Mouse (Mus musculus): ENCODE results near the gene Smim7. TPM values are rescaled to one million over a fixed set of nuclear protein-coding genes. Genes with fewer than 3 reads are reported as not detected.

Gene Smim7
- polyA plus RNA-seq, 1 experiment from 2014 or later, result 112 TPM

DNA sequence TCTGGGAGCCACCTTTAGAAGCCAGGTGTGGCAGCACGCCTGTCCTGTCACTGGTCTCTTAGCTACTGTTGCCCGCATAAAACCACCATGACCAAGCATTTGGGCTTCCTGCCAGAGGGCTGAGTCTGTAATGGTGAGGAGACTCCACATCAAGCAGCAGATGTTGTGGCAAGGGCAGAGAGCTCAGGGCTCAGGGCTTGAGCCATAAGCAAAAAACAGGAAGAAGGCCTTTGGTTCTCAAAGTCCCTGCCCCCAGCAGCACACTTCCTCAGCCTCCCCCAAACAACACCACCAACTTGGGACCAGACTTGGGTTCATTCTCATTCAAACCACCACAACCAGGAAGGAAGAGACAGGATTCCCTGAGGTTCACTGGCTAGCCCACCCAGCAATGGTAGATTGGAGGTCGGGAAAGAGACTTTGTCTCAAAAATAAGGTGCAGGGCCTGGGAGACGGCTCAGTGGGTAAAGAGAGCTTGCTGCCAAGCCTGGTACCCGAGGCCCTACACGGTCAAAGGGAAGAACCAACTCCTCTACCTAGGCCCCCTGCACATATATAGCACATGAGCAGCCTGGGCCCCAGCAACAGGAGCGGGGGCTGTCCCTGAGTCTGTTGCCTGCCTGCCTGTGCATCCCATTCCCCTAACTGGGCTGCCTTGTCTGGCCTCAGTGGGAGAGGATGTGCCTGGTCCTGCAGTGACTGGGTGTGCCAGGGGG, 12.3 kb upstream of the Smim7 start:
- no peak for ATAC-seq
- TF ChIP-seq CTCF (IDR thresholded peaks at IDR 0.05; ENCODE audit: low read depth), result no peak
- 77% methylated on average over 7 of the region's 7 CpGs for WGBS

GRCm38 (mm10) chr8:72579374-72579773, 8.5 kb upstream of the Smim7 start:
- H3K4me3 ChIP-seq (ENCODE audit: low read depth, low read length), result no peak overlapping the region
- H3K27me3 ChIP-seq (replicated peaks; ENCODE audit: control insufficient read depth, insufficient read depth, low read length), result no peaks in the 10 kb centered on the region
- no peak for ATAC-seq
- H3K4me1 ChIP-seq (replicated peaks; ENCODE audit: control insufficient read depth, insufficient read depth, low read length), result no peaks in the 10 kb centered on the region
- H3K9me3 ChIP-seq (ENCODE audit: control insufficient read depth), result no peaks in the 10 kb centered on the region
- no peaks in the 10 kb centered on the region for H3K36me3 ChIP-seq (ENCODE audit: control insufficient read depth, insufficient read depth)
- WGBS, result 70% methylated on average over 9 of the region's 9 CpGs
- H3K9ac ChIP-seq (ENCODE audit: low read depth, low read length), result no peak overlapping the region
- no peak overlapping the region for H3K4me2 ChIP-seq (replicated peaks; ENCODE audit: low read depth)
- peak; percentile 41 for TF ChIP-seq CTCF (IDR thresholded peaks at IDR 0.05; ENCODE audit: low read depth)
- no peak overlapping the region for H3K27ac ChIP-seq (ENCODE audit: low read depth, low read length)

More for the DNA sequence above, 12.3 kb upstream of the Smim7 start:
- H3K4me2 ChIP-seq (replicated peaks; ENCODE audit: low read depth), result no peak overlapping the region
- no peaks in the 10 kb centered on the region for H3K4me1 ChIP-seq (replicated peaks; ENCODE audit: control insufficient read depth, insufficient read depth, low read length)
- H3K4me3 ChIP-seq (ENCODE audit: low read depth, low read length), result no peak overlapping the region
- H3K27me3 ChIP-seq (replicated peaks; ENCODE audit: control insufficient read depth, insufficient read depth, low read length), result no peaks in the 10 kb centered on the region
- no peak overlapping the region for H3K9ac ChIP-seq (ENCODE audit: low read depth, low read length)
- no peak overlapping the region for H3K27ac ChIP-seq (ENCODE audit: low read depth, low read length)
- H3K36me3 ChIP-seq (ENCODE audit: control insufficient read depth, insufficient read depth), result no peaks in the 10 kb centered on the region
- no peaks in the 10 kb centered on the region for H3K9me3 ChIP-seq (ENCODE audit: control insufficient read depth)

GRCm38 (mm10) chr8:72577941-72578340, 7.1 kb upstream of the Smim7 start:
- 65% methylated on average over 1 of the region's 1 CpGs for WGBS
- ATAC-seq, result no peak

GRCm38 (mm10) chr8:72577266-72577665, 6.4 kb upstream of the Smim7 start:
- no peak overlapping the region for H3K27ac ChIP-seq (ENCODE audit: low read depth, low read length)
- 78% methylated on average over 3 of the region's 3 CpGs for WGBS
- ATAC-seq, result no peak

More at GRCm38 (mm10) chr8:72577941-72578340, 7.1 kb upstream of the Smim7 start:
- Histone ChIP-seq H3K4me2 (replicated peaks; ENCODE audit: low read depth) (no peak overlapping the region), H3K9me3 (ENCODE audit: control insufficient read depth) (no peaks in the 10 kb centered on the region), H3K9ac (ENCODE audit: low read depth, low read length) (no peak overlapping the region), H3K36me3 (ENCODE audit: control insufficient read depth, insufficient read depth) (no peaks in the 10 kb centered on the region), H3K27ac (ENCODE audit: low read depth, low read length) (no peak overlapping the region), H3K4me3 (ENCODE audit: low read depth, low read length) (no peak overlapping the region), H3K4me1 (replicated peaks; ENCODE audit: control insufficient read depth, insufficient read depth, low read length) (no peaks in the 10 kb centered on the region), H3K27me3 (replicated peaks; ENCODE audit: control insufficient read depth, insufficient read depth, low read length) (no peaks in the 10 kb centered on the region)
- TF ChIP-seq CTCF (IDR thresholded peaks at IDR 0.05; ENCODE audit: low read depth), result no peak

GRCm38 (mm10) chr8:72575915-72576314, 5.0 kb upstream of the Smim7 start:
- Histone ChIP-seq H3K9me3 (ENCODE audit: control insufficient read depth) (no peaks in the 10 kb centered on the region), H3K36me3 (ENCODE audit: control insufficient read depth, insufficient read depth) (no peaks in the 10 kb centered on the region), H3K27ac (ENCODE audit: low read depth, low read length) (no peak overlapping the region), H3K4me1 (replicated peaks; ENCODE audit: control insufficient read depth, insufficient read depth, low read length) (no peaks in the 10 kb centered on the region), H3K4me2 (replicated peaks; ENCODE audit: low read depth) (no peak overlapping the region), H3K4me3 (ENCODE audit: low read depth, low read length) (no peak overlapping the region), H3K9ac (ENCODE audit: low read depth, low read length) (no peak overlapping the region), H3K27me3 (replicated peaks; ENCODE audit: control insufficient read depth, insufficient read depth, low read length) (no peaks in the 10 kb centered on the region)
- TF ChIP-seq CTCF (IDR thresholded peaks at IDR 0.05; ENCODE audit: low read depth), result no peak
- ATAC-seq, result no peak
- 96% methylated on average over 6 of the region's 6 CpGs for WGBS

More at GRCm38 (mm10) chr8:72577266-72577665, 6.4 kb upstream of the Smim7 start:
- no peak overlapping the region for H3K9ac ChIP-seq (ENCODE audit: low read depth, low read length)
- H3K4me3 ChIP-seq (ENCODE audit: low read depth, low read length), result no peak overlapping the region
- H3K36me3 ChIP-seq (ENCODE audit: control insufficient read depth, insufficient read depth), result no peaks in the 10 kb centered on the region
- peak; percentile 8; the same call in 1 of the 2 replicates for TF ChIP-seq CTCF (IDR thresholded peaks at IDR 0.05; ENCODE audit: low read depth)
- no peak overlapping the region for H3K4me2 ChIP-seq (replicated peaks; ENCODE audit: low read depth)
- H3K9me3 ChIP-seq (ENCODE audit: control insufficient read depth), result no peaks in the 10 kb centered on the region
- H3K27me3 ChIP-seq (replicated peaks; ENCODE audit: control insufficient read depth, insufficient read depth, low read length), result no peaks in the 10 kb centered on the region
- H3K4me1 ChIP-seq (replicated peaks; ENCODE audit: control insufficient read depth, insufficient read depth, low read length), result no peaks in the 10 kb centered on the region

DNA sequence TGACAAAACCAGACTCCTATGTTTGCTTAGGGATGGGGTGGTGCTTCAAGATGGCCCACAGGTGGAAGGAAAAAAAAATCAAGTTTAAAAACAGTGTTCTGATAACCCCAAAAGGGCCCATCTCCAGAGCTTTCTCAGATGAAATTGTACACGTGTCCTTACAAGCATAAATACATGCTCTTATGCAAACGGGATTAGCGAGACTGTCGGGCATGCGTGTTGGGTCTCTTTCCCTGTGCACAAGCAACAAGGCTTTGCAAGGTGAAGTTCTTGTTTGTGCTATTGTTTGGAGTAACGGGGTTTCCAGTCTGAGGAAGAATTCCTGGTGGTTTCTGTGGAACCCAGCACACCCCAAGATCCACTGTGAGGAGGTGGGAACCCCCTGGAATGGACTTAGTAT, 2.6 kb upstream of the Smim7 start:
- no peaks in the 10 kb centered on the region for H3K9me3 ChIP-seq (ENCODE audit: control insufficient read depth)
- H3K27me3 ChIP-seq (replicated peaks; ENCODE audit: control insufficient read depth, insufficient read depth, low read length), result no peaks in the 10 kb centered on the region
- TF ChIP-seq CTCF (IDR thresholded peaks at IDR 0.05; ENCODE audit: low read depth), result no peak
- ATAC-seq, result no peak
- no peak overlapping the region for H3K9ac ChIP-seq (ENCODE audit: low read depth, low read length)
- WGBS, result 85% methylated on average over 6 of the region's 6 CpGs
- H3K27ac ChIP-seq (ENCODE audit: low read depth, low read length), result no peak overlapping the region
- H3K4me3 ChIP-seq (ENCODE audit: low read depth, low read length), result no peak overlapping the region
- H3K4me1 ChIP-seq (replicated peaks; ENCODE audit: control insufficient read depth, insufficient read depth, low read length), result 0 out of 2 replicates have a peak, but pooled peaks cover 4% of the 10 kb centered on the region
- no peak overlapping the region for H3K4me2 ChIP-seq (replicated peaks; ENCODE audit: low read depth)
- peaks cover 10% of the 10 kb centered on the region for H3K36me3 ChIP-seq (ENCODE audit: control insufficient read depth, insufficient read depth)

All from intestine, postnatal 0 days (tissue).